Mouse (Mus musculus): Measurements from ENCODE around the gene Soga1.

The Soga1 gene

GRCm38 (mm10) chr2:157036400-157036799 is 42.7 kb downstream of the Soga1 start:
- DNase-seq (ENCODE audit: low spot score) = no peak

GRCm38 (mm10) chr2:157035371-157035770 is 43.7 kb downstream of the Soga1 start:
- DNase-seq (ENCODE audit: low spot score) = no peak

- DNase-seq (ENCODE audit: low spot score) = peak; percentile 70
Observed at GRCm38 (mm10) chr2:157030804-157031203, 48.2 kb downstream of the Soga1 start.

- DNase-seq (ENCODE audit: low spot score) = no peak
Observed at GRCm38 (mm10) chr2:157028261-157028660, 50.8 kb downstream of the Soga1 start.

- DNase-seq (ENCODE audit: low spot score) = no peak
Observed at GRCm38 (mm10) chr2:157027106-157028008, 51.7 kb downstream of the Soga1 start.

- DNase-seq (ENCODE audit: low spot score) = no peak
Observed at GRCm38 (mm10) chr2:157021156-157021555, 57.9 kb downstream of the Soga1 start.

GRCm38 (mm10) chr2:157019228-157019627 is 59.8 kb downstream of the Soga1 start:
- no peak for DNase-seq (ENCODE audit: low spot score)

GRCm38 (mm10) chr2:157016529-157017270 is 62.4 kb downstream of the Soga1 start:
- DNase-seq (ENCODE audit: low spot score) = no peak

- DNase-seq (ENCODE audit: low spot score) = no peak
Observed at GRCm38 (mm10) chr2:157012341-157012740, 66.7 kb downstream of the Soga1 start.

- no peak for DNase-seq (ENCODE audit: low spot score)
Observed at GRCm38 (mm10) chr2:157010634-157011310, 68.3 kb downstream of the Soga1 start.

GRCm38 (mm10) chr2:157010121-157010520 is 68.9 kb downstream of the Soga1 start:
- DNase-seq (ENCODE audit: low spot score) = no peak

- no peak for DNase-seq (ENCODE audit: low spot score)
Observed at GRCm38 (mm10) chr2:157008509-157008908, 70.5 kb downstream of the Soga1 start.

- no peak for DNase-seq (ENCODE audit: low spot score)
Observed at GRCm38 (mm10) chr2:157007234-157007596, 71.8 kb downstream of the Soga1 start.

GRCm38 (mm10) chr2:157006511-157007233 is 72.4 kb downstream of the Soga1 start, which contains the start of gene Dsn1:
Dsn1 (minus strand) TSS chr2:157007154.
- DNase-seq (ENCODE audit: low spot score) = peak; percentile 89

GRCm38 (mm10) chr2:157002321-157002720 is 76.7 kb downstream of the Soga1 start:
- no peak for DNase-seq (ENCODE audit: low spot score)

- no peak for DNase-seq (ENCODE audit: low spot score)
Observed at GRCm38 (mm10) chr2:156998263-156998662, 80.8 kb downstream of the Soga1 start.

GRCm38 (mm10) chr2:156996576-156996975 is 82.5 kb downstream of the Soga1 start:
- peak; percentile 55 for DNase-seq (ENCODE audit: low spot score)

- DNase-seq (ENCODE audit: low spot score) = peak; percentile 99
Observed at GRCm38 (mm10) chr2:156991470-156992319, 87.4 kb downstream of the Soga1 start, which contains the start of gene Ndrg3. Ndrg3 (minus strand) TSS chr2:156992056.

- peak; percentile 29 for DNase-seq (ENCODE audit: low spot score)
Observed at GRCm38 (mm10) chr2:156990727-156991431, 88.2 kb downstream of the Soga1 start.

- DNase-seq (ENCODE audit: low spot score) = no peak
Observed at GRCm38 (mm10) chr2:156987316-156987715, 91.7 kb downstream of the Soga1 start.
